Mouse (Mus musculus) heart, embryonic 16.5 days (tissue): Measurements from ENCODE around the gene Palm. TPM values are rescaled to one million over a fixed set of nuclear protein-coding genes. Genes with fewer than 3 reads are reported as not detected.

ENCODE experiments used
- ATAC-seq: fragments of 200-750 bp; cut with Nextera tagmentation; replicated peaks from 2 replicates; pipeline ENCODE4 v1.8.0; 2017; ENCODE audit warnings: moderate number of reproducible peaks; ENCODE audit not compliant: insufficient read depth, low FRiP score; ENCODE audit errors: extremely low read depth
- H3K27ac ChIP-seq: fragments of 300-500 bp; sonication (generic); 2 replicates; pipeline ENCODE4 v1.5.1; 2014; ENCODE audit warnings: mild to moderate bottlenecking, low read length, control low read depth, moderate library complexity
- H3K27me3 ChIP-seq: fragments of 300-500 bp; sonication (generic); 2 replicates; pipeline ENCODE4 v1.6.1; 2014; ENCODE audit warnings: low read length, mixed read lengths; ENCODE audit not compliant: control insufficient read depth, insufficient read depth
- H3K36me3 ChIP-seq: fragments of 300-500 bp; sonication (generic); 2 replicates; pipeline ENCODE4 v1.6.1; 2014; ENCODE audit not compliant: control insufficient read depth, insufficient read depth
- H3K4me1 ChIP-seq: fragments of 300-500 bp; sonication (generic); 2 replicates; pipeline ENCODE4 v1.6.1; 2014; ENCODE audit warnings: low read length, mixed read lengths; ENCODE audit not compliant: control insufficient read depth, insufficient read depth
- H3K4me2 ChIP-seq: fragments of 300-500 bp; sonication (generic); 2 replicates; pipeline ENCODE4 v1.6.1; 2014; ENCODE audit warnings: low read depth, mild to moderate bottlenecking, control low read depth, low read length
- H3K4me3 ChIP-seq: fragments of 300-500 bp; sonication (generic); 2 replicates; pipeline ENCODE4 v1.5.1; 2014; ENCODE audit warnings: mild to moderate bottlenecking, control low read depth, low read length
- H3K9ac ChIP-seq: fragments of 300-500 bp; sonication (generic); 2 replicates; pipeline ENCODE4 v1.6.1; 2014; ENCODE audit warnings: low read length, control low read depth
- H3K9me3 ChIP-seq: fragments of 300-500 bp; sonication (generic); replicated peaks from 2 replicates; pipeline ENCODE4 v1.6.1; 2016; ENCODE audit warnings: low read length; ENCODE audit not compliant: control insufficient read depth
- WGBS: fragments of 180-500 bp; shearing (Covaris S2); extraction: QIAGEN DNeasy Blood & Tissue Kit; methylation state at CpG from one replicate; pipeline ENCODE4 v1.1.7; 2014; 5-methylcytosine and 5-hydroxymethylcytosine counted together
- polyA plus RNA-seq: library from polyadenylated mRNA; unstranded; fragments of >200 nt; fragmentation: Nextera tagmentation; extraction: Ambion mirVana; gene quantifications from 2 replicates; pipeline ENCODE4 v1.2.1, GENCODE M21; 2015

Palm gene
- polyA plus RNA-seq, 1 experiment from 2014 or later = 67.6 TPM

- Histone ChIP-seq H3K4me1 (no peaks in the 10 kb centered on the region), H3K36me3 (no peaks in the 10 kb centered on the region), H3K27ac (no peak overlapping the region), H3K4me3 (no peak overlapping the region), H3K9ac (no peak overlapping the region), H3K27me3 (no peaks in the 10 kb centered on the region), H3K9me3 (no peaks in the 10 kb centered on the region), H3K4me2 (no peak overlapping the region)
- WGBS = 23% methylated on average over 15 of the region's 15 CpGs
- ATAC-seq = 0 out of 2 replicates have a peak, but pooled peaks have one; percentile 12
These were observed 18.6 kb downstream of the Palm start for GRCm38 (mm10) chr10:79811736-79812637.

- Histone ChIP-seq H3K4me3 (no peak overlapping the region), H3K4me1 (no peaks in the 10 kb centered on the region), H3K9me3 (no peaks in the 10 kb centered on the region), H3K27ac (no peak overlapping the region), H3K27me3 (no peaks in the 10 kb centered on the region), H3K9ac (no peak overlapping the region), H3K36me3 (no peaks in the 10 kb centered on the region), H3K4me2 (no peak overlapping the region)
- WGBS = 82% methylated on average over 5 of the region's 5 CpGs
- no peak for ATAC-seq
These were observed 21.0 kb downstream of the Palm start for GRCm38 (mm10) chr10:79814271-79814842.

- Histone ChIP-seq H3K27me3 (no peaks in the 10 kb centered on the region), H3K4me3 (no peak overlapping the region), H3K9me3 (no peaks in the 10 kb centered on the region), H3K27ac (no peak overlapping the region), H3K9ac (no peak overlapping the region), H3K4me2 (no peak overlapping the region), H3K36me3 (no peaks in the 10 kb centered on the region; the same call in 1 of the 2 replicates), H3K4me1 (no peaks in the 10 kb centered on the region)
- no peak for ATAC-seq
- 87% methylated on average over 12 of the region's 12 CpGs for WGBS
These were observed 22.5 kb downstream of the Palm start for GRCm38 (mm10) chr10:79815671-79816494.

- no peak overlapping the region for H3K4me2 ChIP-seq
- no peaks in the 10 kb centered on the region; the same call in 1 of the 2 replicates for H3K36me3 ChIP-seq
- H3K27ac ChIP-seq = no peak overlapping the region
- no peak overlapping the region for H3K4me3 ChIP-seq
- H3K9ac ChIP-seq = no peak overlapping the region
- 73% methylated on average over 2 of the region's 2 CpGs for WGBS
- no peaks in the 10 kb centered on the region for H3K4me1 ChIP-seq
- no peaks in the 10 kb centered on the region for H3K27me3 ChIP-seq
- no peak for ATAC-seq
- H3K9me3 ChIP-seq = no peaks in the 10 kb centered on the region
These were observed 23.7 kb downstream of the Palm start for GRCm38 (mm10) chr10:79817111-79817510.

- 64% methylated on average over 4 of the region's 4 CpGs for WGBS
- Histone ChIP-seq H3K9me3 (no peaks in the 10 kb centered on the region), H3K36me3 (no peaks in the 10 kb centered on the region; the same call in 1 of the 2 replicates), H3K4me2 (no peak overlapping the region), H3K4me3 (no peak overlapping the region), H3K27ac (no peak overlapping the region), H3K9ac (no peak overlapping the region), H3K4me1 (no peaks in the 10 kb centered on the region), H3K27me3 (no peaks in the 10 kb centered on the region)
- no peak for ATAC-seq
These were observed 24.9 kb downstream of the Palm start for GRCm38 (mm10) chr10:79818225-79818624.

- no peaks in the 10 kb centered on the region for H3K27me3 ChIP-seq
- no peak overlapping the region for H3K4me2 ChIP-seq
- H3K9ac ChIP-seq = no peak overlapping the region
- no peaks in the 10 kb centered on the region for H3K9me3 ChIP-seq
- H3K4me3 ChIP-seq = no peak overlapping the region
- H3K36me3 ChIP-seq = no peaks in the 10 kb centered on the region; the same call in 1 of the 2 replicates
- ATAC-seq = no peak
- no peak overlapping the region for H3K27ac ChIP-seq
- H3K4me1 ChIP-seq = peaks cover 8% of the 10 kb centered on the region
- 90% methylated on average over 17 of the region's 17 CpGs for WGBS
These were observed 26.2 kb downstream of the Palm start for GRCm38 (mm10) chr10:79819606-79820005.

- ATAC-seq = no peak
- no peak overlapping the region for H3K4me3 ChIP-seq
- H3K36me3 ChIP-seq = no peaks in the 10 kb centered on the region; the same call in 1 of the 2 replicates
- 80% methylated on average over 7 of the region's 8 CpGs for WGBS
- no peak overlapping the region for H3K4me2 ChIP-seq
- peaks cover 9% of the 10 kb centered on the region for H3K4me1 ChIP-seq
- H3K27ac ChIP-seq = no peak overlapping the region
- no peaks in the 10 kb centered on the region for H3K27me3 ChIP-seq
- H3K9me3 ChIP-seq = no peaks in the 10 kb centered on the region
- no peak overlapping the region for H3K9ac ChIP-seq
These were observed 26.9 kb downstream of the Palm start for GRCm38 (mm10) chr10:79820277-79820676.

GRCm38 (mm10) chr10:79820782-79821181, 27.4 kb downstream of the Palm start, which contains the start of gene Misp:
Misp (plus strand) TSS chr10:79820989.
- Histone ChIP-seq H3K27ac (no peak within 1 kb of the TSS), H3K27me3 (no peaks in the 10 kb centered on the region), H3K9ac (no peak within 1 kb of the TSS), H3K4me1 (peaks cover 9% of the 10 kb centered on the region), H3K9me3 (no peaks in the 10 kb centered on the region), H3K4me3 (no peak within 1 kb of the TSS), H3K36me3 (no peaks in the 10 kb centered on the region; the same call in 1 of the 2 replicates), H3K4me2 (no peak within 1 kb of the TSS)
- WGBS = 74% methylated on average over 11 of the region's 11 CpGs
- no peak for ATAC-seq
